Comparison of ENCODE assay signal across 17 mouse cellular contexts in the genomic region with DNA sequence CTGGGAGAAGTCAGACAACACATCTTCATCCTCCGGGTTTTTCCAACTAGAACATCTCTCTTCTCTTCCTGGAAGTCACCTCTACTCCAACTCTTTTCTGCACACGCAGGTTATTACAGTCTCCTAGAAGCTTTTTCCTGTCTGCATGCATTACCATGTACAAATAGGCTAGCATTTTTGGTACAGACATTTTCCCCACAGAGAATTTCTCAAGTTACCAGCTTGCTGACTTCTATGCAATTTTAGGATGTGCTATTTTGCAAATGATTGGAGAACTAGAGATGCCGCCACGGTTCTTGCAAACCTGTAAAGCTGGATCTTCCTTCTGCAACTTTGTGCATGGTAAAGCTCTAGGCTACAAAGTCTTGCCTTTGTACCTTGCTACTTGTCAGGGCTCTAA.
"Had no signal": no experiment of that assay in that cellular context is flagged by ENCODE, and none has a peak within 500 bp of the region (broad histone marks: within the 10 kb centered on the region; RNA-seq: fewer than 3 reads in every experiment).

No protein-coding gene starts in this region.

- ATAC-seq: hindbrain, embryonic 16.5 days; inflammation-experienced regulatory T-cells, adult 6 months; intestine, embryonic 15.5 days; intestine, postnatal 0 days had no signal

- DNase-seq: gastrocnemius, adult 2 months; gastrocnemius, postnatal 10 days; gastrocnemius, postnatal 25 days; heart, adult 18-20 months; heart, postnatal 10 days; heart, postnatal 4 days; kidney, adult 18-20 months; kidney, adult 8-10 months; kidney, postnatal 10 days; kidney, postnatal 25 days; kidney, postnatal 4 days; liver; liver, embryonic 13.5 days had no signal
